Mouse (Mus musculus) CD4-positive, CD25-positive, alpha-beta regulatory T cell, adult 4 months (primary cell): ENCODE results near the gene Rab6a. TPM values are rescaled to one million over a fixed set of nuclear protein-coding genes. Genes with fewer than 3 reads are reported as not detected.
A peak's percentile ranks its signal among the peaks of the same experiment; 100 is the strongest.

Experiments used
- ATAC-seq: one replicate; pipeline ENCODE4 v1.8.0; 2017
- polyA plus RNA-seq, 2 experiments: library from polyadenylated mRNA; unstranded; fragments of 100-300 nt; shearing (Covaris generic); gene quantifications; one replicate each; pipeline ENCODE4 v1.2.1; 2017

The Rab6a gene
- polyA plus RNA-seq, 2 experiments from 2014 or later: 8.8 to 15.4 TPM

DNA sequence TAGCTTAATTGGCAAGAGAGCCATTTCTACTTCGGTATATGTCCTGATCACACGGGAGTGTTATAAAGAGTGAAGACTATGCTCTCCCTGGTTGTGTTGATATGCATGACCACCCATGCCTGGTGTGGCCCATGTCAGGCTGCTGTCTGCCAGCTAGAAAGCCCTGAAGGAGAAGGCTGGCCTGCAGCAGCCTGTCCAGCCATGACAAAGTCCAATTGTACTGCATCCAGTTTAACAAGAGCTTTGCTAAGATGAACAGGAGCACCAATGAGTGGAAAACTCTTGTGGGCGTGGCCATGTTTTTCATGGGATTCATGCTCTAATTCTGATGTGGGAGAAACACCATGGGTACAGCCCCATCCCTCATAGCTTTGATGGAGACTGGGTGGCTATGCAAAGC is 17.3 kb downstream of the Rab6a start:
- ATAC-seq: no peak

DNA sequence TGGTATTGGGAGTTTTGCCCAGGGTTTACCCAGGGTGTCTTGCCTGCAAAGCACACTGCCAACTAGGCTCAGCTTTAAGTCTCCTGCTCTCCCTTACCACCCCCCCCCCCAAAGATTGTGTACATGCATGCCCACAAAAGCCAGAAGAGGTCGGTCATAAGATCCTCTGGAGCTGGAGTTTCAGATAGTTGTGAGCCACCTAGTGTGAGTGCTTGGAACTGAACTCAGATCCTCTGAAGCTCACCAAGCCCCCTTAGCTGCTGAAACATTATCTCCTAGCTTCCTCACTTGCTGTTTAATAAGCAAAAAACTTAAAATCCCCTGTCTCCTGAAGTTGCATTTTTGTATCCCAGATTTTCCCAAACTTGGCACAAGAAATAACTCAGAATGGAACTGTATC is 30.4 kb downstream of the Rab6a start:
- ATAC-seq: peak; percentile 41

DNA sequence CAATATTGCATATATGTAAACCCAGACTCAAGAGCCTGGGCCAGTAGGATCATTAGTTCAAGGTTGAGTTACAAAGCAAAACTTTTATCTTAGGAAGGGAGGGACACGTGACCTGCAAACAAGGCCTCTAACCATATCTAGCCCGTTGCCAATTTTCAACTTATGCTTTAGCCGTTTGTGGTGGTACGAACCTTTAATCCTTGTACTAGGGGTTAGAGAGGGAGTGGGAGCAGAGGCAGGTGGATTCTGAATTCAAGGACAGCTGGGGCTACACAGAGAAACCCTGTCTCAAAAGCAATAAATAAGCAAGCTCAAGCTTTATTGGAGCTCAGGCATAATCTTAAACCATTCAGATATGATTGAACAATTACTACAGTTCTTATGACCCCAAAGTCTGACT is 35.2 kb downstream of the Rab6a start:
- ATAC-seq: no peak

DNA sequence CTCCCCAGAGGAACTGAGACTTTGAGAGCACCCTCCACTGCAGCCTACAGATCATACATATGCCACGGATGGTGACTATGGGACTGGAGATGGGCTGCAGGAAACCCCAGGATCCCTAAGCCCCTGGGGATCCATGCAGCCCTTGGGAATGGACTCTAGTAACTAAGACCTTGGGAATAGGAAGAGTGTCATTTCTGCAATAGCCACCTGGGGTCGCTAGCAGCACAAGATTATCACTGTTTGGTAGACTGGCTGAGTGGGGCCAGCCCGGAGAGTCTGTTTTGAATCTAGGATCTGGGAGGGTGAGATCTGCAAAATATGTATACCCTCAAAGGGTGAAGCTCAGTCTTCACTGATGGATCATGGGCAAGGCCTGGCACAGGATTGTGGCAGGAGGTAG is 37.9 kb downstream of the Rab6a start:
- ATAC-seq: no peak

DNA sequence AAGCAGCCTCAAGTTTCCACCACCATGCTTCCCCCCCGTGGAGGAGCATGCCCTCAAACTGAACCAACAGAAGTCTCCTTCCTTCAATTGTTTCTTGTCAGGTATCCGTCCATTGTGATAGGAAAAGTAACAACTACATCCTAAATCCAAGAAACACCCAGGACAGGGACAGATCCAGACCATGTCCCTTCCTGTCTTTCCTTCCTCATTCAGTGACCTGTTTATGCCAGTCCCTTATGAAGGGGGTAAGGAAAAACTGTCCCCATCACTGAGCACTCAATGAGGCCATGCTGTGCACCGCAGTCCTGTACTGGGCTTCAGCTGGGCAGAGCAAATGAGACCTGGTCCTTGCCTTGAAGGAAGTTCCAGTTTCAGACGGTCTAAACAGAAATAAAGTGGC is 41.9 kb downstream of the Rab6a start:
- ATAC-seq: no peak

DNA sequence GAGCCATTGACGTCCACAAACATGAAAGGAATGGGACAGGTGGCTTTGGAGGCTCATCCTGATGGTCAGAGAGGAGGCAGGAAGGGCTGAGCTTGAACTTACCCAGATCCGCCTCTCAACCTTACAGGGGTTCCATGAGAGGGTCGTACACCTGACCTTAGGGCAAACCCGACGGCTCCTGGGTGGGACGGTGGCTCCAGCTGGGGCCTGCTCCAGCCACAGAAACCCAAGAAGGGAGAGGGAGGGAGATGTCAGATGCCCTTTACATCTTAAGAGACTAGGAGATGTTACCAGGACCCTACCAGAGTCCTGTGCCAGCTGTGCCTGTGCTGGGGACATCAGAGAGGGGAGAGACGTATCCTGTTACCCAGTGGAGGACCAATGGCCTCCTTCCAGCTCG is 42.6 kb downstream of the Rab6a start:
- ATAC-seq: no peak

DNA sequence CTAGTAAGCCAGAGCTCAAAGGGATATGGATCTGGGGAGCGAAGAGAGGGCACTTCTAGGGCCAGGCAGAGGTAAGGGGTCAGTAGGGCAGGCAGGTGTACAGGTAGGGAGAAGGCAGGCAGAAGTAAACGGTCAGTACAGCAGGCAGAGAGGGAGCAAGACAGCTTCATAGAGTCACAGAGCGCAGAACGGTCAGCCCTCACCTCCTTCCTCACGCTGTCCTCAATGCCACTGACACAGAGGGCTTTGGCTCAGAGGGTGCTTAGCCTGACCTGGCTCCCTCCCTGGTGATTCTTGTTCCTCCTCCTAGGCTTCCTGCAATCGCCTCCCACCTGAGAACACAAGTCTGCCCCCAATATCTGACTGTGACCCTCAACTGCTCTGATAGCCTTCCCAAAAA is 43.2 kb downstream of the Rab6a start:
- ATAC-seq: no peak

DNA sequence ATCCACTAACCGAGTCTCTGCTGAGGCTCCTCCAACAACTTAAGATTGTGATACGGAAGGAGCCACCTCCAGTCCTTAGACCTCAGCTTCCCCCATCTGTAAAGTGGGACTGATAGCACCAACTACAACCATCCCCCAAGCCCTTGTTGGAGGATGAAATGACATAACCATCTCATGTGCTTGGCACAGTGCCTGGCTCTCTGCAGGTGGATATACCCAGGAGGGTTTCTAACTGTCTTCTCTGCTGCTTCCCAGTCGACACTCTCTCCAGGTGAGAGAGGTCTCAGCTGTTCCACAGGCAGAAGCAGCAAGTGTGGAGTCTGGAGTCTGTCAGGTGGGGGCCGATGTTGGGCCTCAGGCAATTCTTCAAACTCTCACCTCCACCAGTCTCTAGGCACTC is 43.8 kb downstream of the Rab6a start:
- ATAC-seq: no peak

DNA sequence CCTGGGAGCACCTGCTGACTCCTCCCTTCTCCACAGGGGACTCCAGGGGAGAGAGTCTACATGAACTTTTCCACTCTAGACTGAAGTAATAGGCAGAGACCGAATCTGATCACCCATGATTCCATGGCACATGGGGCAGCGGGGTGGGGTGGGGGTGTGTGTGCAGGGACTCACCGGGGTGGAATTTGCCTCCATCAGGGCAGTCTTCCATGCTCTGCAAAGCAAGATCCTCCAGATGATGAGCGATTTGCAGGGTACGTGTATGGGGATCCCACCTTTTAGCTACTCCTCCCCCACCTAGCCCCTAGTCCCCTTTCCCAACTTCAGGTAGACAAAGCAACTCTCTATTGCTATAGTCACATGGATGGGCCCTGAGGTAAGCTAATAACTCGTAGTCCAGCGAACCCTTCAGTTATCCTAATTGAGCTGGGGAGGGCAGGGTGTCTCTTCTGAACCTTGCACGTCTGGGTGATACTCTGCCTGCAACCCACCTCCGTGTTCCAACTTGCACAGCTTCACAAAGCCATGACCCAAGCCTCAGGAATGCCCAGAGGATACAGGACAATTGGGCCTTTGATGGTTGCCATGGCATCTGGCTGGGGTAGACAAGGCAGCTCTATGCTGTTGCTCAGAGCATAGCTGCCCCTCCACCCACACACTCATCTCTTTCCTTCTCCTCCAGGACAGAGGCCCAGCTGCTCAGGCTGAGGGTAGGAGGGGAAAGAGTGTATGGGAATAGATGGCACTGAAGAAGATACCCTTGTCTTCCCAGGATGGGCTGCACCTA is 46.5 kb downstream of the Rab6a start:
- ATAC-seq: no peak

DNA sequence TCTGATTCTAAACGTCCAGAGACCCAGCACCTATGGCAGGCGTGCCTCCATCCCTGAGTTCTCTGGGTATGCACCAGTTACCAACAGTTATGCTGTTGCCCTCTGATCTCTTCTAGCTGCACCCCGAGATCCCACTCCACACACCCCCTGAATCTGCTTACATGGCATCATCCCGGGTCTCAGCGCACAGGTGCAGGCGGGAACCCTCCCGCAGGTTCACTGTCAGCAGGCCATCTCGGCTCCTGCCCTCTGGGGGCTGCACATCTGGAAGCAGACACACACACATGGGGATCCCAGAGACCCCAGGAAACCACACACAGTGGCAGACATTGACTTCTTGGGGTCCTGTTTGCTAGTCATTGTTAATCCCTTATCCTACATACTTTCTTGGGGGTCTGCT is 47.2 kb downstream of the Rab6a start:
- no peak for ATAC-seq

DNA sequence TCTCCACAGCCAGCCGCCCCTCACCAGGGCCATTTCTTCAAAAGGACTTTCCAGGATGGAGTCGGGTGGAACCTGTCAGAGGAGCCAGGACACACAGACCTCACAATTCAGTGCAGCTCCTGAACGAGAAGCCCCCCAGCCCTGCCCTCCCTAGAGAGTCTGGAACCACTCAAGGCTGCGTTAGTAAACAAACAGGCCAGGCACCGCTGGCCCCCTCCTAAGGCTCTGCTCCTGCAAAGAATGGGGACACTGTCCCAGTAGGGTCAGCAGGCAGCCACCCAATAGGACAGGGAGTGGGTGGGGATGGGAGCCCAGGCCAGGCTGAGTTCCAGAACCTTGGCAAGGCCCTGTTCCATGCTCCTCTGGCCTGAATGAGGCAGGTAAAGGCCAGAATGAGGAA is 49.5 kb downstream of the Rab6a start:
- ATAC-seq: no peak

DNA sequence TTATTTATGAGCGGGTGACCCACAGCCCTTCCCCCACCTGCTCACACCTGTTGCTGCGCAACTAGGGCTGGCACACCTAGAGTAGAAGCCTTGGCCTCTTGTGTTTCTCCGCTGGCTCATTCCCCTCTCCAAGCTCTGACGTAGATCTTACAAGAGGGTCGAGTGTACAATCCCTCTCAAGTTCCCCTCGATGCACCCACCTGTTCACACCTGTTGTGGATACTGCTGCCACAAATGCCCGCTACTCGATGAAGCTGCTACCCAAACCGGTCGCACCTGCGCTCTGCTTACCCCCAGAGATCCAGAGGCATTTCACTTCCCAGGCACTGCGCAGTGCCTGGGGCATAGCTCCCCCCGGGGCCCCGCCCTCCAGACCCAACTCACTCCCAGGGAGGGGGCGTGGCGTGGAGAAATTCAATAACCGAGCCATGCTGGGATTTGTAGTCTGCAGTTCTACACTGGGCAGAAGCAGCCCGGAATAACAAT is 50.9 kb downstream of the Rab6a start:
- no peak for ATAC-seq

DNA sequence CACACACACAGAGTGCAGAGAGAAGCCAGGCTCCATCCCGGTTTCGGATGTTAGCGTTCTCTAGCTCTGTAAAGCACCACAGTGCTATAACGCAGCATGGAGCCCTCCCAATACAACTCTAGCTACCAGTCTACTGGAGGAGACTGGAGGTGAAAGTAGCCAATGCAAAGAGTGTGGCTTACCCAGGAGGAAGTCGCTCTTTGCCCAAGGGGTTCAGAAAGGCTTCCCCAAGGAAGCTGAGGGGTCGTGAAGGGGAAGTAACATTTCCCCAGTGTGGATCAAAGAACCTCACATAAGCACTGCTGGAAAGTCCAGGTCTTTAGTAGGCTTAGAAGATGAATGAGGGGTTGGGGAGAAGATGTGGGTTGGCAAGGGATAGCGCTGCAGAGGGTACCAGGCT is 54.1 kb downstream of the Rab6a start:
- no peak for ATAC-seq

DNA sequence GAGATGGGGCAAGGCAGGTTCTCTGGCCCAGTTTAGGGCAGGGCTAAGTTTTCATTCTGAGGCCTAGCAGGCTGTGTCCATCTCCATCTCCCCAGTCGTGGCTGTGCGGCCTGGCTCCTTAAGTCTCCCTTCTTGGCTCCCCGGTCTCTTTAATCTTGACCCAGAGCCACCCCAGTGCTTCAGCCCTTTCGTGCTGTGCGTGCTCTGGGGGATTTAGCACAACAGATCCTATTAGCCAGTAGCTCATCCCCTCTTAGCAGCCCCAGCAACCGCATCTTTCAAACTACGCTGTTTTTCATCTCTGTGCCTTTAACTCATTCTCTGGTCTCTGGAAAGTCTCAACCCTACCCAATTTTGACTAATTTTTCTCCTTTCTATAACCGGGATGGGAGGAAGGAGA is 55.0 kb downstream of the Rab6a start, which contains the start of gene Plekhb1:
Plekhb1 (minus strand) TSS at position 184 of the 400 bp plus-strand sequence.
- ATAC-seq: no peak

DNA sequence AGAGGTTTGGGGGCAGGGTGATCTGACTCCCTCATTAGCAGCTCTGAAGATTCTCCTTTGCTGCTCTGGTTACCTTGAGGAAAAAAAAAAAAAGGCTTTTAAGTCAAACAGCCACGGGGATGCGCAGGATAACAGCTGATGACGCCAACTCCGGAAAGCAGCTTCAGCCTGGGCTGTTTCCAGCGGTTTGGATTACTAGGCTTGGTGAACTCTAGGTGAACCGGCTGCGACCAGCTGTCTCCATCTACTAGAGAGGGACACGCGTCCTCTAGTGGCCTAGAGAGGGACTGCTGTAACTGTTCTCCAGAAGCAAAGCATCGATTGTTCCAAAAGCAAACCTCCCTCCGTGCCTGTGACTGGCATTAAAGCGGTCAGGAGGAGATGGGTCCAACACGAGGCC is 56.0 kb downstream of the Rab6a start:
- ATAC-seq: peak; percentile 98

DNA sequence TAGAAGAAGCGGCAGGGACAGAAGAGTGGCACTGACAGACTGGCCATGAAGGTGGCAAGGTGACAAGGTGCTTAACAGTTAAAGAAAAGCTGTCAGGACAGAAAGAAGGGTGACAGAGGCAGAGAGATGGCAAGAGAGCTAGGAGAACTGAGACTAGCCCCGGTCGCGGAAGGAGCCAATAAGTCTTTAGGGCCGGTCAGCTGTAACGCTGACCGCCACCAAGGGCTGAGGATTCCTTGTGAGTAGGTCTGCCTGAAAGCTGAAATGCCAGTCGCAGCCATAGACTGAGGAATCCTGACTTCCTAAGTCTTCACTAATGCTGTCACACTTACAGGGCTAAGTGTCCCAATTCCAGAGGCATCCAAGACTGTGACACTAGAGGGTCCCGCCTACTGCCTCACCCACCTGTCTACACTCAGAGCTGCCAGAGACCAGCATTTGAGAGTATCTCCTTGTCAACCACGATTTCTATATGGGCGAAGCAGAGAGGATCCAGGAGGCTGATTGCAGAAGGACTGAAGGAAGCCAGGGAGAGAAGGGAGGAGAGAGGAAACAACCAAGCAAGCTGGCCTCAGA is 56.6 kb downstream of the Rab6a start:
- ATAC-seq: no peak

DNA sequence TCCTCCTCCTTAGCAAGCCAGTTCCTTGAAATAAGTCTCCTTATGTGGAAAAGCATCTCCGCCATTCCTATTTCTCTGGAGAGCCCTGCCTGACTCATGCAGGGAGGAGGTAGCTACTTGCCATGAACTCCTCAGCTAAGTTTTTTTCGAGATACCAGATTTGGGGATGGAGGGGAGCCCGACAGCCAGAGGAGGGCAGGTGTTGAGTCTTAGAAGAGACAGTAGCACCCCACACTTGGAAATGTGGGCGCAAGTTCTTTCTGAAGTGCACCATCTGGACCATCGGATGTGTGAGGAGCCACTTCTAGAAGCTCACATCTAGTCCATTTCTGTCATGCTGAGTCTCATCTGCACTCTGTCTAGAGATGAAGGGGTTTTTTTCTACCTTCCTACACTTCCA is 63.4 kb downstream of the Rab6a start:
- no peak for ATAC-seq

DNA sequence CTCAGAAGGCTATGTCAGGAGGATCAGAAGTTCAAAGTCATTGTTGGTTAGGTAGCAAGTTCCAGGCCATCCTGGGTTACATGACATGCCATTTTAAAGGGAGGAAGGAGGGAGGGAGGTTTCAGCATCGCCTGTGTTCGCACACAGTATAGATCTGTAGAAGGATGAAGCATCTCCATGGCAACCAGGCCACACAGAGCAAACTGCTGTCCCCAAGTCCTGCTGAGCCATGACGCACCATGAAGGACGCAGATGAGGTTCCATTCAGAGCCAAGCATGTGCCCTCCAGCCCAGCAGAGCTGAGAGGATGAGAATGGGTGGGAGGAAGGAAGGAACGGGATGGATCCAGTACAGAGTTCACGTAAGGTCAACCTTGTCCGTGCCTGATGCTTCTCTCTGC is 66.2 kb downstream of the Rab6a start:
- no peak for ATAC-seq

DNA sequence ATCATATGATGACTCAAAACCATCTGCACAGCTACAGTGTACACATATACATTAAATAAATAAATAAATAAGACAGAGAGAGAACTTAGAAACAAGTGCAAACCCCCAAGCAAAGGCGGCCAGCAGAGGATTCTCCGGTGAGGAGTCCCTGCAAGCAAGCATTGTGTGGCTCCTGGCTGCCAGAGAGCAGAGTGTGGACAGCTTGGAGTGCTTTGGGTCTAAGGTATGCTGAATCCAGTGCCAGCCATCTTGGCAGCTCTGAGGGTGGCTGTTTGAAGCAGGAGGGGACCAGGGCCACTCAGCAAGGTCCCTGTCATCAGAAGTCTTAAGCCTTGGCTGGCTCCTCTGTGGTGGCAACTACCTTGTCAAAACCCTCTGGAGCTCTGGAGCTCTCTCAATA is 67.7 kb downstream of the Rab6a start:
- no peak for ATAC-seq

DNA sequence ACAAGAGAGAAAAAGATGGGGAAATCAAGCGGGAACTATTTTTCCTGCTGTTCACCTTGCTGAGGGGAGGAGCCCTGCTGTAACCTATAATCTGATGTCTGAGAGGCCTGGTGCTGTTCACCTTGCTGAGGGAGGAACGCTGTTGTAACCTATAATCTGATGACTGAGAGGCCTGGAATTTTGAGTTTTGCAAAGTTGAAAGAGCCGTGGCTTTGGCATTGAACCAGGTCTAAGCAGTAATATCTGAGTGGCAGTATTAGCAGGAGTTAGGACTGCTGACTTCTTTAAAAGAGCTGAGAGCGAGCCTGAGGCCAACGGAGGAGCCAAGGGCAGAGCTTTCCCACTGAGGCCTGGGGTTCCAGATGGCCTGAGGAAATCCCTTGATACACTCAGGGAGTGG is 70.8 kb downstream of the Rab6a start:
- no peak for ATAC-seq

DNA sequence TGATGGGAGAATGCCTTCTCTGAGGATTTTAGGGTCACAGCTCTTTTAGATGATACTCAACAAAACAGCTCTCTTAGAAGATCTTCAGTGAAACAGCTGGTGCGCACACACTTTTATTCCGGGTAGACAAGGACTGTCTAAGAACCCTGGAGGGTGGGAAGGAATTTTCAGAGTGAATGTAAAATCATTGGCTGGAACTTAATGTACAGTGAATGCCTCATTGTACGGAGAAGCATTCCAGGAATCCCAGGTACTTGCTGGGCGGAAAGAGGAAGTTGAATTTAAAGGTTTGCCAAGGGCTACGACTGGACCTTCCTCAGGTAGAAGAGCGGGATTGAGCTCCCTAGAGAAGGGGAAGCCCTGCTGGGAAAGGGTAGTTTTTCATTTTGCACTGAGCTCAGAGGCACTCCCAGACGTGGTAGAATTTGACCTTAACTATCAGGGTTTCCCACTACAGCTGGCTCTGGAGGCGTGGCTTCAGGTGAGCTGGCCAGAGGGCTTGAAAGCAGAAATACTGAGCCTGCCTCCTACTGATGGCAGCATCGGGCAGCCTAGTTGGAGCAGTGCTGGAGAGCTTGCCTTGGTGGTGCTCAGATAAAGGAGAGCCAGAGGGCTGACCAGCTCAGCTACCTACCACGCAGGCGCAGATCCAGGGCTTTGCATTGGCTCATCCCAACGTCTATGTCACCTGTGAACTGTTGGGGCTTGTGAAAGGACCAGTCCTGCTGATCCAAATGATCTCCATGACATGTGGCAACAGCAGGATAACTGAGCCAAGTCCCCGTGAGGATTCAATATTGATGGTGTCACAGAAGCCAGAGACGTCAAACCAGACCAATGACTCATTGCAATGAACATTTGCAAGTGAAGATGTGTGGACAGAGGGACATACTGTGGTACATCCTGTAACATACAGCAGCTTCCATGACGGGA is 72.0 kb downstream of the Rab6a start:
- no peak for ATAC-seq

DNA sequence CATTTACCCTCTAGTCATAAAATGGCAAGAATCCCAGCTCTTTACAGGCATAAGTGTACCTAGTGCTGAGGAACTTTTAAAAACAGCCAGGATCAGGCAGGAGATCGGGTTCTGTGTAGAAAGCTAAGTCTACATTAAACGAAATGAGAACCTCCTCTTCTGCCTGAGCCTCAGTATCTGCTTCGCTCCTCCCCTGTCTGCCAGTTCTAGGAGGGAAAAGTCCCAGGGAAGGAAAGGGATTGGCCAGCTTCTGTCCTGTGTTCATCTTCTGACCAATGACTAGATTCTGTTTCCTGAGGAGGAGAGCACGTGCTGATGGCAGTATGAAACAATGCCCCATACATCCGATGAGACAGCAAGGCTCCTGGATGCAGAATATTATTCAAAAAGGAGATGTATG is 73.9 kb downstream of the Rab6a start:
- no peak for ATAC-seq

DNA sequence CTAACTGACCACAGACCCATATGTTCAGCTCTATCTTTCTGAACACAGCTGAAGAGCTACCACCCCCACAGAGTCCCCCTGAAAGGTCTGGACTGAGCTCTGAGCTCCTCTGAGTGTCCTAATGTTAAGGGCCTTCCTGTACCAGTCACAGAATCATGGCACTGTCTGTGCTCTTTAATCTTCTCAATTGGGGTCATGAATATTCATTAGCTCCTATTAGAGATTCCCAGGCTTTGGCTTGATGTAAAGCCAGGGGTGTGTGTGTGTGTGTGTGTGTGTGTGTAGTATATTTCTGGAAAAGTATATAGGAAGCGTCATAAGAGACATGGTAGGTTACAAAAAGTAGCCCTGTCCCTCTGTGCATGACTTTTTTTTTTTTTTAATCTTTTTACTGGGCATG is 76.0 kb downstream of the Rab6a start:
- ATAC-seq: no peak
